8 mouse cellular contexts compared by ENCODE assay signal in the genomic region with DNA sequence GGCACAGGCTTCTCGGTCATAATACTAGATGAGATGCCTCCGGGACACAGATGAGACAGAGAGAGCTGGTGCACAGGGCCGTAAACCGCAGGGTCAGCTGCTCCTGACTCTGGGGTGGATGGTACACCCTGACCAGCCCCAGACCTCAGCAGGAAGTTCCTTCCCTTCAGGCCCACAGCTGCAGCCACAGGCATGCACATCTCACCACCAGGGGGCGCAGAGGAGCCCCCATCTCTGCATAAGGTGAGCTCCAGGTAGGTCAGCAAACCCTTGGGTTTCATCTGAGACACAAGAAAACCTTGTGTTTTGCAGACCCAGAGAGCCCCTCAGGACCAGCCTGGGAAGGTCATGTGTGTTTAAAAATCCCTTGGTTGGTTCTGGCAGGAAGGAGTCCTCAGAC.
DNase-seq lines count a peak whose midpoint lies in the region; ATAC-seq lines count a peak whose summit lies in the region.

No protein-coding gene starts in this region.

- ATAC-seq in liver, embryonic 13.5 days (ENCODE audit: low read depth): no peak

- no peak overlapping the region for H3K27ac ChIP-seq in liver, embryonic 13.5 days

- intact Hi-C loops in heart, postnatal 25 days (cut with DNase I): loop anchor here (1.0 to 5.0 kb wide), 2 partner anchors 122 to 143 kb away; no protein-coding TSS in a partner anchor

- H3K27me3 ChIP-seq in liver, embryonic 13.5 days: peaks cover 39% of the 10 kb centered on the region

- H3K36me3 ChIP-seq in liver, embryonic 13.5 days: no peaks in the 10 kb centered on the region

- peak; percentile 72 for DNase-seq in heart, postnatal 4 days
- DNase-seq in heart, postnatal 25 days (ENCODE audit: low spot score): no peak
- peak; percentile 46 for DNase-seq in right cerebral cortex, postnatal 4 days
- DNase-seq in right cerebral cortex, postnatal 25 days: no peak
- peak; percentile 66 to 78 for DNase-seq in cerebellum, postnatal 14 days
- peak; percentile 6 for DNase-seq in liver, embryonic 13.5 days
- DNase-seq in testis, postnatal 10 days (ENCODE audit: low spot score): peak; percentile 80
- DNase-seq in gastrocnemius, adult 8-10 months (ENCODE audit: low spot score in 2 of 2): no peak

- WGBS in liver, embryonic 13.5 days (ENCODE audit: insufficient replicate concordance): 19% methylated on average over 5 of the region's 5 CpGs

- no peaks in the 10 kb centered on the region for H3K9me3 ChIP-seq in liver, embryonic 13.5 days (replicated peaks)

- no peaks in the 10 kb centered on the region for H3K4me1 ChIP-seq in liver, embryonic 13.5 days (replicated peaks)

- H3K9ac ChIP-seq in liver, embryonic 13.5 days: no peak overlapping the region

- H3K4me3 ChIP-seq in liver, embryonic 13.5 days (replicated peaks): no peak overlapping the region

- H3K4me2 ChIP-seq in liver, embryonic 13.5 days: no peak overlapping the region

Comparison
In these comparisons a context has a peak if more than half of its experiments do, and no peak if none do; other contexts are left out.
1. DNase-seq: peak in heart, postnatal 4 days (single experiment), right cerebral cortex, postnatal 4 days (single experiment), cerebellum, postnatal 14 days (2 of 2), liver, embryonic 13.5 days (single experiment) and testis, postnatal 10 days (single experiment); none in heart, postnatal 25 days (single experiment), right cerebral cortex, postnatal 25 days (single experiment) and gastrocnemius, adult 8-10 months (0 of 2).